Mouse (Mus musculus) myocyte (in vitro differentiated cells): Measurements from ENCODE around the gene Tnfsf13. TPM values are rescaled to one million over a fixed set of nuclear protein-coding genes. Genes with fewer than 3 reads are reported as not detected.

ENCODE experiments used
- H3K27me3 ChIP-seq: one replicate; pipeline ENCODE4 v1.6.1; 2011; ENCODE audit not compliant: control insufficient read depth, insufficient read depth, insufficient read length
- H3K36me3 ChIP-seq: one replicate; pipeline ENCODE4 v1.6.1; 2011; ENCODE audit not compliant: control insufficient read depth, insufficient read depth
- H3K4me2 ChIP-seq: one replicate; pipeline ENCODE4 v1.6.1; 2011; ENCODE audit warnings: low read depth, control low read depth
- H3K4me3 ChIP-seq: one replicate; pipeline ENCODE4 v1.5.1; 2011; ENCODE audit warnings: mild to moderate bottlenecking, control low read depth, moderate library complexity
- H3K79me2 ChIP-seq: one replicate; pipeline ENCODE4 v1.6.1; 2011; ENCODE audit not compliant: control insufficient read depth, insufficient read depth
- H3ac ChIP-seq: one replicate; pipeline ENCODE4 v1.6.1; 2011; ENCODE audit not compliant: control insufficient read depth, insufficient read length
- CEBPB ChIP-seq: IDR thresholded peaks from 2 replicates; pipeline ENCODE4 v1.6.1; 2011; ENCODE audit warnings: mild to moderate bottlenecking, moderate library complexity; ENCODE audit not compliant: poor library complexity, insufficient read depth, severe bottlenecking
- E2F4 ChIP-seq: IDR thresholded peaks from one replicate; pipeline ENCODE4 v1.6.1; 2011; ENCODE audit warnings: mild to moderate bottlenecking, control low read depth, moderate library complexity; ENCODE audit not compliant: insufficient read depth
- MAX ChIP-seq: IDR thresholded peaks from one replicate; pipeline ENCODE4 v1.6.1; 2011; ENCODE audit warnings: low read depth, mild to moderate bottlenecking, control low read depth
- MYOD1 ChIP-seq, 3 experiments: IDR thresholded peaks; one replicate each; pipeline ENCODE4 v1.6.1; 2011; ENCODE audit warnings: control low read depth in 2 of 3, low read depth in 2 of 3, mild to moderate bottlenecking in 2 of 3, moderate library complexity in 1 of 3; ENCODE audit not compliant: insufficient read length in 2 of 3, control insufficient read depth in 1 of 3
- MYOG ChIP-seq, 3 experiments: IDR thresholded peaks; one replicate each; pipeline ENCODE4 v1.6.1; 2011; ENCODE audit warnings: control low read depth in 2 of 3, low read depth in 2 of 3, mild to moderate bottlenecking in 2 of 3; ENCODE audit not compliant: insufficient read length in 2 of 3, control insufficient read depth in 1 of 3, insufficient read depth in 1 of 3
- POLR2A ChIP-seq: IDR thresholded peaks from one replicate; pipeline ENCODE4 v1.6.1; 2011; ENCODE audit warnings: low read depth, mild to moderate bottlenecking, control low read depth, moderate library complexity; ENCODE audit not compliant: insufficient read length
- POLR2AphosphoS2 ChIP-seq: IDR thresholded peaks from one replicate; pipeline ENCODE4 v1.6.1; 2011; ENCODE audit warnings: low read depth, control low read depth; ENCODE audit not compliant: insufficient read length
- REST ChIP-seq: IDR thresholded peaks from one replicate; pipeline ENCODE4 v1.6.1; 2011; ENCODE audit warnings: mild to moderate bottlenecking, control low read depth, moderate library complexity; ENCODE audit not compliant: insufficient read depth, insufficient read length
- SRF ChIP-seq: IDR thresholded peaks from one replicate; pipeline ENCODE4 v1.6.1; 2011; ENCODE audit warnings: low read depth; ENCODE audit not compliant: control insufficient read depth, insufficient read length
- TCF12 ChIP-seq: IDR thresholded peaks from one replicate; pipeline ENCODE4 v1.6.1; 2011; ENCODE audit warnings: mild to moderate bottlenecking, control low read depth; ENCODE audit not compliant: poor library complexity, insufficient read depth, severe bottlenecking
- TCF3 ChIP-seq: IDR thresholded peaks from one replicate; pipeline ENCODE4 v1.6.1; 2011; ENCODE audit warnings: low read depth, control low read depth; ENCODE audit not compliant: insufficient read length
- USF1 ChIP-seq: IDR thresholded peaks from one replicate; pipeline ENCODE4 v1.6.1; 2011; ENCODE audit warnings: low read depth, mild to moderate bottlenecking, control low read depth, moderate library complexity
- polyA plus RNA-seq: library from polyadenylated mRNA; unstranded; fragments of >200 nt; fragmentation: generic; extraction: Trizol; gene quantifications from one replicate; pipeline ENCODE4 v1.2.1, GENCODE M21; 2012; ENCODE audit warnings: missing spikeins

The Tnfsf13 gene
- polyA plus RNA-seq, 1 experiment: 0.07 TPM

- H3ac ChIP-seq: peak within 1 kb of the TSS; percentile 54
- peaks cover 28% of the 10 kb centered on the region for H3K79me2 ChIP-seq
- H3K36me3 ChIP-seq: peaks cover 19% of the 10 kb centered on the region
- peak within 1 kb of the TSS; percentile 97 for H3K4me2 ChIP-seq
- no peaks in the 10 kb centered on the region for H3K27me3 ChIP-seq
- peak within 1 kb of the TSS; percentile 83 for H3K4me3 ChIP-seq
- peak; percentile 86 for TF ChIP-seq SRF
- TF ChIP-seq E2F4: no peak
- TF ChIP-seq CEBPB: no peak
- no peak for TF ChIP-seq USF1
- TF ChIP-seq TCF12: no peak
- peak; percentile 42 for TF ChIP-seq REST
- peak; percentile 99 for TF ChIP-seq POLR2A
- no peak for TF ChIP-seq MYOD1 (IDR thresholded peaks at IDR 0.05; ENCODE audit: control insufficient read depth in 1 of 3, insufficient read length in 2 of 3, low read depth in 2 of 3)
- no peak for TF ChIP-seq MYOG (IDR thresholded peaks at IDR 0.05; ENCODE audit: control insufficient read depth in 1 of 3, insufficient read depth in 1 of 3, insufficient read length in 2 of 3, low read depth in 2 of 3)
- TF ChIP-seq MAX: no peak
- peak; percentile 99 for TF ChIP-seq POLR2AphosphoS2
- TF ChIP-seq TCF3: no peak
Observed at GRCm38 (mm10) chr11:69681314-69682208, 4.0 kb downstream of the Tnfsf13 start, which contains the start of gene Senp3. Gene Senp3 (minus strand): TSS chr11:69682084.

DNA sequence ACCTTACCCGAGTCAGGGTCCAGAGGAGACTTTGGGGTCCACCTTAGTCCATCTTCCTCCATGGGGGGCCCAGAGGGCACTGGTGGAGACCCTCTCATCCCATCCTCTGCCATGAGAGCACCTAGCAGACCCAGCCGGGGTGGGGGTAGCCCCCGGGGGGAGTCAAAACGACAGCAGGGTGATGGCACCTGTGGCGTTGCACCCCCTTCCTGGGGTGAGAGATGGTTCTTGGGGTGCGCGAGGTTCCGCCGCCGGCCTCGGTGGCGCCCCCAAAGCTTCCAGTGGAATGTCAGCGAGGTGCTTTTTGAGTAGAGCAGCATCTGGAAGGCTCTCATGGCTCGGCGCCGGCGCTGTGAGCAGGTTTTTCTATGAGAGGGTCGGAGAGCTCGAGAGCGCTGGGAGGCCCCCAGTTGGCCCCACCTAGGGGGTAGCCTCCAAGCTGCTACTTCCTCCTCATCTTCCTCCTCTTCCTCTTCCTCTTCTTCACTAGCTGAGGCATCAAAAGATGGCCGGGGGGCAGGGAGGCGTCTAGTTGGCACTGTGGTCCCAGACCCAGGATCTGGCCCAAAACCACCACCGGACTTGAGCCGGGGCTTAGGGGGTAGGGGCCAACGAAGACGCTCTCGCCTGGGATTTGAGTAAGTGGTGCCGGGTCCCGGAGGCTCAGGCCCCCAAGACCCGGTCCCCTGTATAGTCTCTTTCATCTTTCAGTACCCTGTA lies 5.3 kb downstream of the Tnfsf13 start:
- Histone ChIP-seq H3K4me3 (peak overlapping the region; percentile 83), H3K4me2 (peak overlapping the region; percentile 97), H3K79me2 (peaks cover 28% of the 10 kb centered on the region), H3ac (no peak overlapping the region), H3K27me3 (no peaks in the 10 kb centered on the region), H3K36me3 (peaks cover 32% of the 10 kb centered on the region)
- TF ChIP-seq TCF3 (no peak), SRF (no peak), MYOG (IDR thresholded peaks at IDR 0.05; ENCODE audit: control insufficient read depth in 1 of 3, insufficient read depth in 1 of 3, insufficient read length in 2 of 3, low read depth in 2 of 3) (no peak), POLR2A (no peak), USF1 (no peak), TCF12 (no peak), MYOD1 (IDR thresholded peaks at IDR 0.05; ENCODE audit: control insufficient read depth in 1 of 3, insufficient read length in 2 of 3, low read depth in 2 of 3) (no peak), MAX (no peak), E2F4 (no peak)

- H3K79me2 ChIP-seq: peaks cover 28% of the 10 kb centered on the region
- H3K4me3 ChIP-seq: no peak overlapping the region
- peaks cover 42% of the 10 kb centered on the region for H3K36me3 ChIP-seq
- TF ChIP-seq USF1 (no peak), TCF12 (no peak), SRF (no peak), E2F4 (no peak), REST (no peak), MYOD1 (IDR thresholded peaks at IDR 0.05; ENCODE audit: control insufficient read depth in 1 of 3, insufficient read length in 2 of 3, low read depth in 2 of 3) (no peak), MYOG (IDR thresholded peaks at IDR 0.05; ENCODE audit: control insufficient read depth in 1 of 3, insufficient read depth in 1 of 3, insufficient read length in 2 of 3, low read depth in 2 of 3) (no peak), MAX (no peak)
- no peaks in the 10 kb centered on the region for H3K27me3 ChIP-seq
- H3ac ChIP-seq: no peak overlapping the region
- H3K4me2 ChIP-seq: no peak overlapping the region
Observed at GRCm38 (mm10) chr11:69679144-69679543, 6.4 kb downstream of the Tnfsf13 start.

- TF ChIP-seq MYOG (IDR thresholded peaks at IDR 0.05; ENCODE audit: control insufficient read depth in 1 of 3, insufficient read depth in 1 of 3, insufficient read length in 2 of 3, low read depth in 2 of 3): no peak
- peak; percentile 84 for TF ChIP-seq MAX
- TF ChIP-seq POLR2A: peak; percentile 67
- peak; percentile 93 for TF ChIP-seq USF1
- TF ChIP-seq SRF: peak; percentile 65
- TF ChIP-seq POLR2AphosphoS2: peak; percentile 98
- no peaks in the 10 kb centered on the region for H3K27me3 ChIP-seq
- H3K4me2 ChIP-seq: peak within 1 kb of the TSS; percentile 100
Observed at GRCm38 (mm10) chr11:69672211-69672706, 13.3 kb downstream of the Tnfsf13 start, which contains the start of gene Eif4a1. Gene Eif4a1 (minus strand): TSS chr11:69672423.

More at GRCm38 (mm10) chr11:69672211-69672706, 13.3 kb downstream of the Tnfsf13 start, which contains the start of gene Eif4a1:
- Histone ChIP-seq H3K79me2 (peaks cover 39% of the 10 kb centered on the region), H3K4me3 (peak within 1 kb of the TSS; percentile 99), H3K36me3 (peaks cover 74% of the 10 kb centered on the region), H3ac (peak within 1 kb of the TSS; percentile 97)
